Mouse (Mus musculus): ENCODE results near the gene Sp7. TPM values are rescaled to one million over a fixed set of nuclear protein-coding genes. Genes with fewer than 3 reads are reported as not detected.

The Sp7 gene
- total RNA-seq, 1 experiment: 0.09 TPM

DNA sequence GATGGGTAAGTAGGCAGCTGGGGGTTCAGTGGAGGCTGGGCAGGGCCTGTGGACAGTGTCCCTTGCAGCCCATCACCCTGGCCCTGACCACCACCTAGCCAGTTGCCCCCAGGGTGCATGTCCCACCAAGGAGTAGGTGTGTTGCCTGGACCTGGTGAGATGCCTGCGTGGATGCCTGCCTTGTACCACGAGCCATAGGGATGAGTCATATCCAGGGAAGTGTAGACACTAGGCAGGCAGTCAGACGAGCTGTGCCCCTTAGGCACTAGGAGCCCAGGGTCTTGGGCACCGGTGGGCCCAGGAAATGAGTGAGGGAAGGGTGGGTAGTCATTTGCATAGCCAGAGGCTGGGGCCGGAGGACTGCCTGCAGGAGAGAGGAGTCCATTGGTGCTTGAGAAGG lies 8.1 kb downstream of the Sp7 start:
- peak overlapping the region; percentile 55 to 69 for H3K4me3 ChIP-seq (ENCODE audit: insufficient read depth in 1 of 2, low read depth in 1 of 2, low read length in 2 of 2, poor library complexity in 1 of 2, severe bottlenecking in 1 of 2)
- no peak for DNase-seq (ENCODE audit: low read depth, low spot score)
- in situ Hi-C loops (cut with MboI; ENCODE audit: low sequenced_read_pairs in 2 of 2, unreplicated experiment in 2 of 2): no loop called here
- TF ChIP-seq CHD2 (IDR thresholded peaks at IDR 0.05; ENCODE audit: low read depth, low read length) (no peak), MAFK (IDR thresholded peaks at IDR 0.05; ENCODE audit: insufficient read depth, low read depth, low read length) (no peak), HCFC1 (IDR thresholded peaks at IDR 0.05; ENCODE audit: borderline replicate concordance, insufficient read depth, low read length) (no peak)
- 0 out of 2 replicates have a peak overlapping the region, but pooled peaks have one; percentile 8 for H3K9ac ChIP-seq (ENCODE audit: insufficient read depth, low read depth, low read length, poor library complexity, severe bottlenecking)
- H3K36me3 ChIP-seq (ENCODE audit: control insufficient read depth, insufficient read depth, low read length, poor library complexity, severe bottlenecking): no peaks in the 10 kb centered on the region
- no peak overlapping the region for H3K27ac ChIP-seq (ENCODE audit: insufficient read depth, low read depth, low read length, poor library complexity, severe bottlenecking)
- peaks cover 1 to 7% of the 10 kb centered on the region in 2 experiments; a peak in 1 of 4 replicates for H3K4me1 ChIP-seq (ENCODE audit: control insufficient read depth in 2 of 2, insufficient read depth in 2 of 2, low read length in 2 of 2, poor library complexity in 1 of 2)
- H3K9me3 ChIP-seq (ENCODE audit: control insufficient read depth, insufficient read depth, low read depth, low read length): no peaks in the 10 kb centered on the region

GRCm38 (mm10) chr15:102358126-102358525 lies 8.9 kb downstream of the Sp7 start:
- no peak overlapping the region for H3K27ac ChIP-seq (ENCODE audit: insufficient read depth, low read depth, low read length, poor library complexity, severe bottlenecking)
- TF ChIP-seq ZC3H11A (IDR thresholded peaks at IDR 0.05; ENCODE audit: borderline replicate concordance, low read depth, low read length) (no peak), CHD2 (IDR thresholded peaks at IDR 0.05; ENCODE audit: low read depth, low read length) (no peak), MAFK (IDR thresholded peaks at IDR 0.05; ENCODE audit: insufficient read depth, low read depth, low read length) (no peak), ZNF384 (IDR thresholded peaks at IDR 0.05; ENCODE audit: low read depth, low read length) (no peak), HCFC1 (IDR thresholded peaks at IDR 0.05; ENCODE audit: borderline replicate concordance, insufficient read depth, low read length) (no peak)
- in situ Hi-C loops (cut with MboI; ENCODE audit: low sequenced_read_pairs in 2 of 2, unreplicated experiment in 2 of 2): no loop called here
- peaks cover 1 to 7% of the 10 kb centered on the region in 2 experiments; a peak in 1 of 4 replicates for H3K4me1 ChIP-seq (ENCODE audit: control insufficient read depth in 2 of 2, insufficient read depth in 2 of 2, low read length in 2 of 2, poor library complexity in 1 of 2)
- H3K36me3 ChIP-seq (ENCODE audit: control insufficient read depth, insufficient read depth, low read length, poor library complexity, severe bottlenecking): no peaks in the 10 kb centered on the region
- DNase-seq (ENCODE audit: low read depth, low spot score): no peak
- peak overlapping the region; percentile 55 to 69 for H3K4me3 ChIP-seq (ENCODE audit: insufficient read depth in 1 of 2, low read depth in 1 of 2, low read length in 2 of 2, poor library complexity in 1 of 2, severe bottlenecking in 1 of 2)
- no peaks in the 10 kb centered on the region for H3K9me3 ChIP-seq (ENCODE audit: control insufficient read depth, insufficient read depth, low read depth, low read length)
- peak overlapping the region; percentile 8 for H3K9ac ChIP-seq (ENCODE audit: insufficient read depth, low read depth, low read length, poor library complexity, severe bottlenecking)

GRCm38 (mm10) chr15:102356501-102357325 lies 10.3 kb downstream of the Sp7 start:
- TF ChIP-seq ZNF384 (IDR thresholded peaks at IDR 0.05; ENCODE audit: low read depth, low read length) (no peak), CHD2 (IDR thresholded peaks at IDR 0.05; ENCODE audit: low read depth, low read length) (no peak), MAFK (IDR thresholded peaks at IDR 0.05; ENCODE audit: insufficient read depth, low read depth, low read length) (no peak), HCFC1 (IDR thresholded peaks at IDR 0.05; ENCODE audit: borderline replicate concordance, insufficient read depth, low read length) (no peak), ZC3H11A (IDR thresholded peaks at IDR 0.05; ENCODE audit: borderline replicate concordance, low read depth, low read length) (no peak)
- in situ Hi-C loops (cut with MboI; ENCODE audit: low sequenced_read_pairs in 2 of 2, unreplicated experiment in 2 of 2): no loop called here
- H3K27ac ChIP-seq (ENCODE audit: insufficient read depth, low read depth, low read length, poor library complexity, severe bottlenecking): no peak overlapping the region
- H3K36me3 ChIP-seq (ENCODE audit: control insufficient read depth, insufficient read depth, low read length, poor library complexity, severe bottlenecking): no peaks in the 10 kb centered on the region
- H3K4me3 ChIP-seq (ENCODE audit: insufficient read depth in 1 of 2, low read depth in 1 of 2, low read length in 2 of 2, poor library complexity in 1 of 2, severe bottlenecking in 1 of 2): peak overlapping the region; percentile 70 to 85
- H3K4me1 ChIP-seq (ENCODE audit: control insufficient read depth in 2 of 2, insufficient read depth in 2 of 2, low read length in 2 of 2, poor library complexity in 1 of 2): peaks cover 1 to 7% of the 10 kb centered on the region in 2 experiments; a peak in 1 of 4 replicates
- H3K9me3 ChIP-seq (ENCODE audit: control insufficient read depth, insufficient read depth, low read depth, low read length): no peaks in the 10 kb centered on the region
- H3K9ac ChIP-seq (ENCODE audit: insufficient read depth, low read depth, low read length, poor library complexity, severe bottlenecking): peak overlapping the region; percentile 79; the same call in 1 of the 2 replicates
- DNase-seq (ENCODE audit: low read depth, low spot score): no peak

GRCm38 (mm10) chr15:102355871-102356441 lies 11.0 kb downstream of the Sp7 start:
- Histone ChIP-seq H3K27ac (ENCODE audit: insufficient read depth, low read depth, low read length, poor library complexity, severe bottlenecking) (no peak overlapping the region; the same call in 1 of the 2 replicates), H3K4me1 (ENCODE audit: control insufficient read depth in 2 of 2, insufficient read depth in 2 of 2, low read length in 2 of 2, poor library complexity in 1 of 2) (peaks cover 1 to 7% of the 10 kb centered on the region in 2 experiments; a peak in 1 of 4 replicates), H3K9me3 (ENCODE audit: control insufficient read depth, insufficient read depth, low read depth, low read length) (no peaks in the 10 kb centered on the region), H3K36me3 (ENCODE audit: control insufficient read depth, insufficient read depth, low read length, poor library complexity, severe bottlenecking) (no peaks in the 10 kb centered on the region), H3K9ac (ENCODE audit: insufficient read depth, low read depth, low read length, poor library complexity, severe bottlenecking) (peak overlapping the region; percentile 79), H3K4me3 (ENCODE audit: insufficient read depth in 1 of 2, low read depth in 1 of 2, low read length in 2 of 2, poor library complexity in 1 of 2, severe bottlenecking in 1 of 2) (peak overlapping the region; percentile 70 to 85)
- DNase-seq (ENCODE audit: low read depth, low spot score): no peak
- in situ Hi-C loops (cut with MboI; ENCODE audit: low sequenced_read_pairs in 2 of 2, unreplicated experiment in 2 of 2): no loop called here
- TF ChIP-seq HCFC1 (IDR thresholded peaks at IDR 0.05; ENCODE audit: borderline replicate concordance, insufficient read depth, low read length): no peak
- TF ChIP-seq ZNF384 (IDR thresholded peaks at IDR 0.05; ENCODE audit: low read depth, low read length): no peak
- no peak for TF ChIP-seq ZC3H11A (IDR thresholded peaks at IDR 0.05; ENCODE audit: borderline replicate concordance, low read depth, low read length)
- TF ChIP-seq CHD2 (IDR thresholded peaks at IDR 0.05; ENCODE audit: low read depth, low read length): no peak
- no peak for TF ChIP-seq MAFK (IDR thresholded peaks at IDR 0.05; ENCODE audit: insufficient read depth, low read depth, low read length)
